Mouse (Mus musculus) myocyte (in vitro differentiated cells): ENCODE results near the gene Arl15.

Experiments
- CEBPB ChIP-seq: IDR thresholded peaks from 2 replicates; pipeline ENCODE4 v1.6.1; 2011; ENCODE audit warnings: mild to moderate bottlenecking, moderate library complexity; ENCODE audit not compliant: poor library complexity, insufficient read depth, severe bottlenecking
- E2F4 ChIP-seq: IDR thresholded peaks from one replicate; pipeline ENCODE4 v1.6.1; 2011; ENCODE audit warnings: mild to moderate bottlenecking, control low read depth, moderate library complexity; ENCODE audit not compliant: insufficient read depth
- MAX ChIP-seq: IDR thresholded peaks from one replicate; pipeline ENCODE4 v1.6.1; 2011; ENCODE audit warnings: low read depth, mild to moderate bottlenecking, control low read depth
- MYOG ChIP-seq, 3 experiments: IDR thresholded peaks; one replicate each; pipeline ENCODE4 v1.6.1; 2011; ENCODE audit warnings: control low read depth in 2 of 3, low read depth in 2 of 3, mild to moderate bottlenecking in 2 of 3; ENCODE audit not compliant: insufficient read length in 2 of 3, control insufficient read depth in 1 of 3, insufficient read depth in 1 of 3
- POLR2A ChIP-seq: IDR thresholded peaks from one replicate; pipeline ENCODE4 v1.6.1; 2011; ENCODE audit warnings: low read depth, mild to moderate bottlenecking, control low read depth, moderate library complexity; ENCODE audit not compliant: insufficient read length
- REST ChIP-seq: IDR thresholded peaks from one replicate; pipeline ENCODE4 v1.6.1; 2011; ENCODE audit warnings: mild to moderate bottlenecking, control low read depth, moderate library complexity; ENCODE audit not compliant: insufficient read depth, insufficient read length
- TCF12 ChIP-seq: IDR thresholded peaks from one replicate; pipeline ENCODE4 v1.6.1; 2011; ENCODE audit warnings: mild to moderate bottlenecking, control low read depth; ENCODE audit not compliant: poor library complexity, insufficient read depth, severe bottlenecking
- TCF3 ChIP-seq: IDR thresholded peaks from one replicate; pipeline ENCODE4 v1.6.1; 2011; ENCODE audit warnings: low read depth, control low read depth; ENCODE audit not compliant: insufficient read length
- USF1 ChIP-seq: IDR thresholded peaks from one replicate; pipeline ENCODE4 v1.6.1; 2011; ENCODE audit warnings: low read depth, mild to moderate bottlenecking, control low read depth, moderate library complexity

DNA sequence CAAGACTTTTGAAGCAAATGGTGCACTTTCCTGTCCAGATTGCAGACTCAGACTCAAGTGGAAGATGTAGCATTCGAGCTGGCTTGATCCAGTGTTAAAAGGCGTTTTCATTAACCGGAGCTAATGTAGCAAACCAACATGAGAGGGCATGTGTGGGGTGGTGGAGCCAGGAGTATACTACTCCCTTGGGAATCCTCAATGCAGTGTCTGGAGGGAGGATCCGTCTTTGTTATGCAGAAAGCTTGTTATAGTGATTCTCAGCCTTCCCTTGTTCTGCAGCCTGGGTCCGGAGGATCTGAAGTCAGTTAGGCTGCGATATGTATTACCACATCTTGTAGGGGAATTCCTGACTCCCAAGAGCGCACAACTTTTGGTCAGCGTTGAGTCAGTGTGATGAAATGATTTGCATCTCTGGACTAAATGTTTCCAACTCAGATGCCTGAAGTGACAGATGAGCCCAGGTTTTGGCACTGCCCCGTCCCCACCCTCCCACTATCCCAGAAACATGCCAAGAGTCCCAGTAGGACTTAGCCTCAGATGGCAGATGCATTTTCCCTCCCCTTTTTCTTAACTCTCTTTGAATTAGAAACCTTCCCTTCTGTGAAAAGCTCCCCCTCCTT lies 363.9 kb downstream of the Arl15 start:
- TF ChIP-seq E2F4 (no peak), REST (no peak), TCF12 (no peak), USF1 (no peak), POLR2A (no peak), MYOG (IDR thresholded peaks at IDR 0.05; ENCODE audit: control insufficient read depth in 1 of 3, insufficient read depth in 1 of 3, insufficient read length in 2 of 3, low read depth in 2 of 3) (no peak), TCF3 (no peak), MAX (no peak), CEBPB (0 out of 2 replicates have a peak, but pooled peaks have one; percentile 8)
